Mouse (Mus musculus) heart, postnatal 10 days (tissue): Measurements from ENCODE around the gene Zdhhc1. TPM values are rescaled to one million over a fixed set of nuclear protein-coding genes. Genes with fewer than 3 reads are reported as not detected.
A peak's percentile ranks its signal among the peaks of the same experiment; 100 is the strongest.

Source experiments
- DNase-seq, 2 experiments: peaks; one replicate each; pipeline ENCODE4 v3.0.0; 2021
- intact Hi-C: fragments of 180-260 bp; cut with DNase I; formaldehyde crosslinking; loops from one replicate; pipeline ENCODE4 v1.15.1; 2025
- total RNA-seq, 2 experiments: library from RNA; stranded (reverse); gene quantifications; 2 replicates each; pipeline ENCODE4 v1.2.3; 2021

The Zdhhc1 gene
- total RNA-seq, 2 experiments from 2014 or later = 14.8 to 16.8 TPM

GRCm38 (mm10) chr8:105433511-105433910, 63.2 kb downstream of the Zdhhc1 start:
- intact Hi-C loops = no loop called here
- DNase-seq = peak; percentile 36 to 37

DNA sequence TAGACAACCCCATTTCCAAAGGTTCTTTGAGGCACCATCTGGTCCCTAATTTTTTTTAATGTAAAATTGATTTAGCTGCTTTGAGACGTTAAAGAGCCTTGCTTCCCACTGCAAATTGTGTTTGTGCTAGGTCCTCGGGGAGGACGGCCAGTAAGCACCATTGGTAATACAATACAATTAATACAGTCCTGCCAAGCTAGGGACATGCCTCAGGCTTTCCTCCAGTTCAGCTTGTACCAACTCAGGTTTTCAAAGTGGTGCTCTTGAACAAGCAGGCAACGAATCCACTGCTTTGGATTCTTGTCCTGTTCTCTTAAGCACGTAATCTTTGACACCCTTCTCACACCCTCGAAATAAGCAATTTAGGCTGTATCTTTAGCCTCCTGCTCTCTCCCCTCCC, 63.7 kb downstream of the Zdhhc1 start:
- no peak for DNase-seq
- intact Hi-C loops = no loop called here

DNA sequence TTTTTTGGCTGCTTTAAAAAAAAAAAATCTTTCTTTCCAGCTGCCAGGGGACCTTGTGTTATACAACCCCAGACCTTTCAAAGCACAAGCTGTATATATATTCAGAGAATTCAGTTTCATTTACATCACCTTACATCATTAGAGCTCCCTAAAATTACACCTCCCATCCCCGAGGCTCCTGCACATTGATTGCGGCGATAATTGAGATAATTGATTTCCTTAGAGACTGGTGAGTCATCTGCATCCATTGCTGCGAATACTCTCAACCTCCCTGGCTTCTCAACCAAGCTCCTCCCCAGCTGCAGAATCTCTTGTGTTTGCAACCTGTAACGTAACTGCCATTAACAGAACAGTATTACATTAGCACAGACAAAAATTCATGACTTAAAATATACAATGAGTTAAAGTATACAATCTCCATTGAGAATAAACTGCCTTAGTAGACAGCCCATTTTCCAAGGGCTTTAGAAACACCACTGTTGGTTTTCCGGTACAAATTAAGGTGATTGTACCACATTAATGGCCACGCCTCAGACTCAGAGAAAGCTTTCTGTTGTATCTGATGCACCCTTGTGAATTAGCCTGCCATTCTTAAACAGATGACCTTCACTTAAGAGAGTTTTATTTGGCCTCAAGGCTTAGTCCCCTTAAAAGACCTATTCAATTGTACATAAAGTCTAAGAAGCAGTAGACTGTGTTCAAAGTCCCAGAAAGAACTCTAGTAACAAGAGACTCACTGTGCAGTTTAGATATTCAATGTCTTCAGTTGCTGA, 64.8 kb downstream of the Zdhhc1 start:
- intact Hi-C loops = no loop called here
- DNase-seq = no peak

- DNase-seq = no peak
- intact Hi-C loops = no loop called here
These were observed 69.8 kb downstream of the Zdhhc1 start for GRCm38 (mm10) chr8:105426878-105427277.

Other genes starting within 250 kb of the Zdhhc1 start
- 1 to 10 TPM; 8.9 to 9.5 TPM for gene B3gnt9, start 241.7 kb downstream of the Zdhhc1 start, total RNA-seq
- 1 to 10 TPM; 9.1 to 9.7 TPM for gene Tradd, start 232.3 kb downstream of the Zdhhc1 start, total RNA-seq
- 1 to 10 TPM; 2.8 to 4.1 TPM for gene Fbxl8, start 232.3 kb downstream of the Zdhhc1 start, total RNA-seq
- under 1 TPM; 0.84 to 0.94 TPM for gene Hsf4, start 227.1 kb downstream of the Zdhhc1 start, total RNA-seq
- 10 to 100 TPM; 14.7 to 16.2 TPM for gene Nol3, start 220.8 kb downstream of the Zdhhc1 start, total RNA-seq
- 1 to 10 TPM; 2.8 to 6.3 TPM for gene 4931428F04Rik, start 207.0 kb downstream of the Zdhhc1 start, total RNA-seq
- gene Exoc3l, start 200.8 kb downstream of the Zdhhc1 start, total RNA-seq = 10 to 100 TPM; 11.6 to 13.6 TPM
- 10 to 100 TPM; 25.6 to 29.0 TPM for gene E2f4, start 199.2 kb downstream of the Zdhhc1 start, total RNA-seq
- 1 to 10 TPM; 1.1 to 1.5 TPM for gene Elmo3, start 191.3 kb downstream of the Zdhhc1 start, total RNA-seq
- gene Lrrc29, start 170.6 kb downstream of the Zdhhc1 start, total RNA-seq = 1 to 10 TPM; 2.0 to 2.5 TPM
- gene Tmem208, start 170.5 kb downstream of the Zdhhc1 start, total RNA-seq = 10 to 100 TPM; 30.7 to 31.5 TPM
- 10 to 100 TPM; 10.9 to 11.7 TPM for gene Fhod1, start 148.9 kb downstream of the Zdhhc1 start, total RNA-seq
- gene Slc9a5, start 148.1 kb downstream of the Zdhhc1 start, total RNA-seq = 1 to 10 TPM; 1.7 TPM
- under 1 TPM in 1 of 2 experiments, not detected in 1; 0.12 TPM for gene Plekhg4, start 123.6 kb downstream of the Zdhhc1 start, total RNA-seq
- gene Kctd19, start 83.4 kb downstream of the Zdhhc1 start, total RNA-seq = under 1 TPM in 1 of 2 experiments, not detected in 1; 0.12 TPM
- gene Lrrc36, start 83.3 kb downstream of the Zdhhc1 start, total RNA-seq = 1 to 10 TPM in 1 of 2 experiments, under 1 TPM in 1; 0.77 to 1.2 TPM
- gene Tppp3, start 25.4 kb downstream of the Zdhhc1 start, total RNA-seq = 10 to 100 TPM; 55.8 to 56.1 TPM
- 1 to 10 TPM in 1 of 2 experiments, under 1 TPM in 1; 0.60 to 2.1 TPM for gene Hsd11b2, start 21.9 kb upstream of the Zdhhc1 start, total RNA-seq
- 10 to 100 TPM; 60.1 to 64.0 TPM for gene Atp6v0d1, start 69.1 kb upstream of the Zdhhc1 start, total RNA-seq
- gene Ripor1, start 108.4 kb upstream of the Zdhhc1 start, total RNA-seq = 10 to 100 TPM; 53.1 to 55.8 TPM
- gene Ctcf, start 139.7 kb upstream of the Zdhhc1 start, total RNA-seq = 10 to 100 TPM; 46.6 to 56.6 TPM
- gene Agrp, start 140.5 kb upstream of the Zdhhc1 start, total RNA-seq = not detected
- gene Carmil2, start 189.4 kb upstream of the Zdhhc1 start, total RNA-seq = under 1 TPM; 0.62 to 0.93 TPM
- gene Acd, start 204.2 kb upstream of the Zdhhc1 start, total RNA-seq = 10 to 100 TPM; 20.8 to 21.2 TPM
- 1 to 10 TPM; 7.1 to 9.1 TPM for gene Pard6a, start 204.2 kb upstream of the Zdhhc1 start, total RNA-seq
- not detected for gene 4933405L10Rik, start 210.8 kb upstream of the Zdhhc1 start, total RNA-seq
- 1 to 10 TPM; 2.9 to 3.5 TPM for gene Enkd1, start 211.3 kb upstream of the Zdhhc1 start, total RNA-seq